Mouse (Mus musculus) granulocyte monocyte progenitor cell, adult 5-6 weeks (primary cell): ENCODE measurements around the gene Ap3d1. TPM values are rescaled to one million over a fixed set of nuclear protein-coding genes. Genes with fewer than 3 reads are reported as not detected.

ENCODE experiments used
- total RNA-seq, 2 experiments: library from RNA; stranded (forward) in 1 of 2; stranded (reverse) in 1 of 2; fragments of 200-712, 200-1000 nt in 1 of 2; fragments of >200 nt in 1 of 2; fragmentation: Nextera tagmentation in 1 of 2; gene quantifications; 2 replicates each; pipeline ENCODE4 v1.2.3; 2014 to 2017

Gene Ap3d1
- total RNA-seq, 2 experiments from 2014 or later = 42.2 to 43.2 TPM

Other genes starting within 250 kb of the Ap3d1 start
- not detected in 2 replicates for gene Onecut3, start 247.4 kb downstream of the Ap3d1 start, total RNA-seq (2014; fragmentation: Nextera tagmentation)
- not detected in 2 replicates for gene Onecut3, start 247.4 kb downstream of the Ap3d1 start, total RNA-seq (2017)
- gene Atp8b3, start 203.1 kb downstream of the Ap3d1 start, total RNA-seq (2014; fragmentation: Nextera tagmentation) = 0.64 TPM in 1 of 2 replicates, not detected in the other
- gene Atp8b3, start 203.1 kb downstream of the Ap3d1 start, total RNA-seq (2017) = not detected in 2 replicates
- gene Rexo1, start 180.7 kb downstream of the Ap3d1 start, total RNA-seq (2014; fragmentation: Nextera tagmentation) = 43.7 and 48.2 TPM in 2 replicates
- 17.5 and 28.8 TPM in 2 replicates for gene Rexo1, start 180.7 kb downstream of the Ap3d1 start, total RNA-seq (2017)
- 9.3 and 10.1 TPM in 2 replicates for gene Klf16, start 164.9 kb downstream of the Ap3d1 start, total RNA-seq (2014; fragmentation: Nextera tagmentation)
- 2.8 and 6.8 TPM in 2 replicates for gene Klf16, start 164.9 kb downstream of the Ap3d1 start, total RNA-seq (2017)
- 27.7 and 36.2 TPM in 2 replicates for gene Abhd17a, start 151.9 kb downstream of the Ap3d1 start, total RNA-seq (2014; fragmentation: Nextera tagmentation)
- 24.2 and 33.5 TPM in 2 replicates for gene Abhd17a, start 151.9 kb downstream of the Ap3d1 start, total RNA-seq (2017)
- 40.5 and 72.3 TPM in 2 replicates for gene Scamp4, start 139.4 kb downstream of the Ap3d1 start, total RNA-seq (2014; fragmentation: Nextera tagmentation)
- gene Scamp4, start 139.4 kb downstream of the Ap3d1 start, total RNA-seq (2017) = 10.7 and 11.4 TPM in 2 replicates
- 0.79 TPM in 1 of 2 replicates, not detected in the other for gene Adat3, start 139.4 kb downstream of the Ap3d1 start, total RNA-seq (2014; fragmentation: Nextera tagmentation)
- 0.34 and 0.67 TPM in 2 replicates for gene Adat3, start 139.4 kb downstream of the Ap3d1 start, total RNA-seq (2017)
- 3.1 TPM in 1 of 2 replicates, not detected in the other for gene Gm49322, start 136.2 kb downstream of the Ap3d1 start, total RNA-seq (2014; fragmentation: Nextera tagmentation)
- 0.39 TPM in 1 of 2 replicates, not detected in the other for gene Gm49322, start 136.2 kb downstream of the Ap3d1 start, total RNA-seq (2017)
- 47.7 and 65.2 TPM in 2 replicates for gene Csnk1g2, start 119.4 kb downstream of the Ap3d1 start, total RNA-seq (2014; fragmentation: Nextera tagmentation)
- 112 and 127 TPM in 2 replicates for gene Csnk1g2, start 119.4 kb downstream of the Ap3d1 start, total RNA-seq (2017)
- 26.1 and 34.6 TPM in 2 replicates for gene Btbd2, start 85.2 kb downstream of the Ap3d1 start, total RNA-seq (2014; fragmentation: Nextera tagmentation)
- gene Btbd2, start 85.2 kb downstream of the Ap3d1 start, total RNA-seq (2017) = 13.3 and 34.8 TPM in 2 replicates
- 49.2 and 63.3 TPM in 2 replicates for gene Mknk2, start 64.2 kb downstream of the Ap3d1 start, total RNA-seq (2014; fragmentation: Nextera tagmentation)
- gene Mknk2, start 64.2 kb downstream of the Ap3d1 start, total RNA-seq (2017) = 37.7 and 58.0 TPM in 2 replicates
- gene Mob3a, start 40.3 kb downstream of the Ap3d1 start, total RNA-seq (2014; fragmentation: Nextera tagmentation) = 34.1 and 37.2 TPM in 2 replicates
- 34.2 and 59.8 TPM in 2 replicates for gene Mob3a, start 40.3 kb downstream of the Ap3d1 start, total RNA-seq (2017)
- gene Izumo4, start 40.1 kb downstream of the Ap3d1 start, total RNA-seq (2014; fragmentation: Nextera tagmentation) = 9.0 and 17.3 TPM in 2 replicates
- gene Izumo4, start 40.1 kb downstream of the Ap3d1 start, total RNA-seq (2017) = 7.1 and 7.8 TPM in 2 replicates
- gene Dot1l, start 12.9 kb upstream of the Ap3d1 start, total RNA-seq (2014; fragmentation: Nextera tagmentation) = 41.6 and 52.6 TPM in 2 replicates
- 9.7 and 13.4 TPM in 2 replicates for gene Dot1l, start 12.9 kb upstream of the Ap3d1 start, total RNA-seq (2017)
- 88.0 and 106 TPM in 2 replicates for gene Sf3a2, start 55.9 kb upstream of the Ap3d1 start, total RNA-seq (2014; fragmentation: Nextera tagmentation)
- 13.8 and 18.3 TPM in 2 replicates for gene Sf3a2, start 55.9 kb upstream of the Ap3d1 start, total RNA-seq (2017)
- 99.1 and 108 TPM in 2 replicates for gene Plekhj1, start 56.4 kb upstream of the Ap3d1 start, total RNA-seq (2014; fragmentation: Nextera tagmentation)
- 33.0 and 33.7 TPM in 2 replicates for gene Plekhj1, start 56.4 kb upstream of the Ap3d1 start, total RNA-seq (2017)
- not detected in 2 replicates for gene Amh, start 63.0 kb upstream of the Ap3d1 start, total RNA-seq (2014; fragmentation: Nextera tagmentation)
- 0.15 TPM in 1 of 2 replicates, not detected in the other for gene Amh, start 63.0 kb upstream of the Ap3d1 start, total RNA-seq (2017)
- not detected in 2 replicates for gene Jsrp1, start 71.2 kb upstream of the Ap3d1 start, total RNA-seq (2014; fragmentation: Nextera tagmentation)
- gene Jsrp1, start 71.2 kb upstream of the Ap3d1 start, total RNA-seq (2017) = not detected in 2 replicates
- gene Oaz1, start 84.4 kb upstream of the Ap3d1 start, total RNA-seq (2014; fragmentation: Nextera tagmentation) = 1,332 and 1,363 TPM in 2 replicates
- 324 and 374 TPM in 2 replicates for gene Oaz1, start 84.4 kb upstream of the Ap3d1 start, total RNA-seq (2017)
- gene Lingo3, start 101.8 kb upstream of the Ap3d1 start, total RNA-seq (2014; fragmentation: Nextera tagmentation) = 0.21 TPM in 1 of 2 replicates, not detected in the other
- gene Lingo3, start 101.8 kb upstream of the Ap3d1 start, total RNA-seq (2017) = 0.15 TPM in 1 of 2 replicates, not detected in the other
- gene Lsm7, start 112.9 kb upstream of the Ap3d1 start, total RNA-seq (2014; fragmentation: Nextera tagmentation) = 207 and 210 TPM in 2 replicates
- 378 and 439 TPM in 2 replicates for gene Lsm7, start 112.9 kb upstream of the Ap3d1 start, total RNA-seq (2017)
- gene Sppl2b, start 113.0 kb upstream of the Ap3d1 start, total RNA-seq (2014; fragmentation: Nextera tagmentation) = 15.2 and 20.9 TPM in 2 replicates
- gene Sppl2b, start 113.0 kb upstream of the Ap3d1 start, total RNA-seq (2017) = 12.2 and 14.1 TPM in 2 replicates
- not detected in 2 replicates for gene Tmprss9, start 129.6 kb upstream of the Ap3d1 start, total RNA-seq (2014; fragmentation: Nextera tagmentation)
- gene Tmprss9, start 129.6 kb upstream of the Ap3d1 start, total RNA-seq (2017) = not detected in 2 replicates
- 145 and 158 TPM in 2 replicates for gene Timm13, start 158.7 kb upstream of the Ap3d1 start, total RNA-seq (2014; fragmentation: Nextera tagmentation)
- 38.2 and 50.4 TPM in 2 replicates for gene Timm13, start 158.7 kb upstream of the Ap3d1 start, total RNA-seq (2017)
- 24.9 and 35.1 TPM in 2 replicates for gene Lmnb2, start 176.0 kb upstream of the Ap3d1 start, total RNA-seq (2014; fragmentation: Nextera tagmentation)
- gene Lmnb2, start 176.0 kb upstream of the Ap3d1 start, total RNA-seq (2017) = 56.2 and 62.8 TPM in 2 replicates
- 20.1 and 21.5 TPM in 2 replicates for gene Gadd45b, start 187.8 kb upstream of the Ap3d1 start, total RNA-seq (2014; fragmentation: Nextera tagmentation)
- gene Gadd45b, start 187.8 kb upstream of the Ap3d1 start, total RNA-seq (2017) = 25.6 and 27.6 TPM in 2 replicates